Mouse (Mus musculus) ovary, postnatal 14 days (tissue): ENCODE measurements around the gene Nfya.
A peak's percentile ranks its signal among the peaks of the same experiment; 100 is the strongest.

ENCODE experiments used
- DNase-seq: peaks from one replicate; pipeline ENCODE4 v3.0.0; 2022; ENCODE audit warnings: low spot score

Nfya gene

GRCm38 (mm10) chr17:48409380-48410298 is at the start of gene Nfya, which contains the start of gene Oard1:
Gene Nfya, minus strand, starts transcription at chr17:48409906.
Gene Oard1, plus strand, starts transcription at chr17:48410014.
- peak; percentile 100 for DNase-seq

- no peak for DNase-seq
Measured at GRCm38 (mm10) chr17:48457971-48458653, 48.4 kb upstream of the Nfya start.

GRCm38 (mm10) chr17:48455955-48456354 is 46.2 kb upstream of the Nfya start:
- no peak for DNase-seq

- DNase-seq = no peak
Measured at GRCm38 (mm10) chr17:48454688-48455087, 45.0 kb upstream of the Nfya start, which contains the start of gene Unc5cl. Gene Unc5cl, plus strand, starts transcription at chr17:48454901.

GRCm38 (mm10) chr17:48454190-48454589 is 44.5 kb upstream of the Nfya start:
- no peak for DNase-seq

GRCm38 (mm10) chr17:48453489-48453888 is 43.8 kb upstream of the Nfya start:
- no peak for DNase-seq

GRCm38 (mm10) chr17:48451753-48452444 is 42.2 kb upstream of the Nfya start:
- DNase-seq = no peak

- DNase-seq = no peak
Measured at GRCm38 (mm10) chr17:48451353-48451675, 41.6 kb upstream of the Nfya start, which contains the start of gene Tspo2. Gene Tspo2, minus strand, starts transcription at chr17:48451522.

- no peak for DNase-seq
Measured at GRCm38 (mm10) chr17:48450666-48451352, 41.1 kb upstream of the Nfya start.

- DNase-seq = no peak
Measured at GRCm38 (mm10) chr17:48447675-48448074, 38.0 kb upstream of the Nfya start.

- DNase-seq = no peak
Measured at GRCm38 (mm10) chr17:48443542-48444145, 33.9 kb upstream of the Nfya start.

- DNase-seq = no peak
Measured at GRCm38 (mm10) chr17:48442745-48443457, 33.2 kb upstream of the Nfya start.

GRCm38 (mm10) chr17:48437421-48437911 is 27.8 kb upstream of the Nfya start:
- DNase-seq = no peak

GRCm38 (mm10) chr17:48436487-48436886 is 26.8 kb upstream of the Nfya start:
- no peak for DNase-seq

- DNase-seq = no peak
Measured at GRCm38 (mm10) chr17:48434479-48434878, 24.8 kb upstream of the Nfya start.

- no peak for DNase-seq
Measured at GRCm38 (mm10) chr17:48433689-48434330, 24.1 kb upstream of the Nfya start.

- no peak for DNase-seq
Measured at GRCm38 (mm10) chr17:48433006-48433655, 23.4 kb upstream of the Nfya start.

- DNase-seq = no peak
Measured at GRCm38 (mm10) chr17:48432158-48432980, 22.7 kb upstream of the Nfya start, which contains the start of gene Apobec2. Gene Apobec2, minus strand, starts transcription at chr17:48432930.

- DNase-seq = no peak
Measured at GRCm38 (mm10) chr17:48431054-48431453, 21.3 kb upstream of the Nfya start.
